Mouse (Mus musculus) kidney, postnatal 36 days (tissue): Measurements from ENCODE around the gene Arhgap10.

Experiments used
- DNase-seq, 2 experiments: peaks; one replicate each; pipeline ENCODE4 v3.0.0; 2021 to 2022; ENCODE audit warnings: mixed read lengths in 2 of 2

Gene Arhgap10

DNA sequence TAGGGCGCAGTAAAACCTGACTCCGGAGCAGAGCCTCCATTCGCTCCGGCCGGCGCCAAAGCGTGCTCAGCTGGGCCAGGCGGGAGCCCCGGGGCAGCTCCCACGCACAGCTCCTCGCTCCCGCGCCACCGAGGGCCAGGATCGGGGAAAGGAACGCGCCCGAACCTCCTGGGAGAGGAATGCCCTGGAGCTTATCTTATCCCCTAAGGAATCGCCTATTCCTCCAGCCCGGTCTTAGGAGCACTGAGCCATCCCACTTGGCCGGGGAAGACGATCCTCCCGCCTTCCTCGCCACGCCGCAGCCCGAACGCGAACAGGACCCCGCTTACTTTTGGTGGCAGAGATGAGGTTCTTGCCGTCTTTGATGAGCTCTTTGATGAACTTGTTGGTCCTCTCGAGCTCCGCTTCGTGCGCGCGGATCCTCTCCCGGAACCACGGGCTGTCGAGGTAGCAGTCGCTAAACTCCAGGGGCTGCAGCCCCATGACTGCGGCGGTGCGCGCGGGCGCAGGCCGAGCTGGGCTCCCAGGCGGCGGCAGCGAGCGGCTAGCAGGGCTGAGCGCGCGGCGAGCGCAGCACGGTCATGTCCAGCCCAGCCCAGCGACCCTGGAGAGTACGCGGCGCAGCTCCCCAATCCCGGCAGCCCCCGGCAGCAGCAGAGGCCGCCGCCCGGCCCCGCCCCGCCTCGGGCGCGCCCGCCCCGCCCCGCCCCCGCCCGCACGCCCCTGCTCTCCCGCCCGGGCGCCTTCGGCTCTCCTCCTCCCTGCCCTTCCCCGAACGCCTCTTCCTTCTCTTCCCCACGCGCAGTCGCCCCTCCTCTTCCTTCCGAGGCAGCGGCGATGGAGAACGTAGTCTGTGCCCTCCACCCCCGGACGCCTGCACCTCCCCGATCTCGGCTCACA is at the start of gene Arhgap10:
TSS of gene Arhgap10 (minus strand) at position 653 of the 900 bp plus-strand sequence.
- DNase-seq = peak; percentile 90 to 92

DNA sequence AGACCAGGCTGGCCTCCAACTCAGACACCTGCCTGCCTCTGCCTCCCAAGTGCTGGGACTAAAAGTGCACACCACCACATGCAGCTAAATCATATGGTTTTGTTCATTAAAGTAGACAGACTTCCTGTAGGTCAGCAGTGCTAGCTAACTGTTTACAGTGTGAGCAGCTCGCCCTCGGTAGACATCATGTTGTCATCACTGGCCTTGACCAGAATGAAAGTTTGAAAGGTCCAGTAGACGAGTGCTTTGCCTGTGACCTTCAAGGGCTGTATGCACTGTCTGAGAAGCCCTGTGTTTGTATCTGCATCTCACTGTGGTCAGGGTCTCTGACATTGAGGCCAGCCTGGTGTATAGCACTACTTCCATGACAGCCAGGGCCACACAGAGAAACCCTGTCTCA is 43.7 kb upstream of the Arhgap10 start:
- DNase-seq = no peak

DNA sequence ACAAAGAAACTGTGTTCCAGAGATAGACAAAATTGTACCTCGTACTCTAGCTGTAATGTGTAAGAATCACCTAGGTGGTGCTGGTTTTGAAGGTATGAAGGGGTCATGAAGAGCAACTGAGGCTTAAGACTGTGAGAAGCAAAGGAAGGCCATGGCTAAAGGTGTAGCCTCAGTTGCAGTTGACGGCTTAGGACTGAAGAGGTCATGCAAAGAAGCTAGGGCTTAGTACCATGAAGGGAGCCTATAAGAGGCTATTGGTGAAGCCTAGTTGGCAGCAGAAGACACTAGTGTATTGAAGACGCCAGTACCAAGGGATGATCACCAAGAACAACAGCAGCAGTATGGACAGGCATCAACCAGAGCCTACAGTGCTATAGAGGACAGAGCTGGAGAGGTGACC is 34.7 kb upstream of the Arhgap10 start:
- no peak for DNase-seq

DNA sequence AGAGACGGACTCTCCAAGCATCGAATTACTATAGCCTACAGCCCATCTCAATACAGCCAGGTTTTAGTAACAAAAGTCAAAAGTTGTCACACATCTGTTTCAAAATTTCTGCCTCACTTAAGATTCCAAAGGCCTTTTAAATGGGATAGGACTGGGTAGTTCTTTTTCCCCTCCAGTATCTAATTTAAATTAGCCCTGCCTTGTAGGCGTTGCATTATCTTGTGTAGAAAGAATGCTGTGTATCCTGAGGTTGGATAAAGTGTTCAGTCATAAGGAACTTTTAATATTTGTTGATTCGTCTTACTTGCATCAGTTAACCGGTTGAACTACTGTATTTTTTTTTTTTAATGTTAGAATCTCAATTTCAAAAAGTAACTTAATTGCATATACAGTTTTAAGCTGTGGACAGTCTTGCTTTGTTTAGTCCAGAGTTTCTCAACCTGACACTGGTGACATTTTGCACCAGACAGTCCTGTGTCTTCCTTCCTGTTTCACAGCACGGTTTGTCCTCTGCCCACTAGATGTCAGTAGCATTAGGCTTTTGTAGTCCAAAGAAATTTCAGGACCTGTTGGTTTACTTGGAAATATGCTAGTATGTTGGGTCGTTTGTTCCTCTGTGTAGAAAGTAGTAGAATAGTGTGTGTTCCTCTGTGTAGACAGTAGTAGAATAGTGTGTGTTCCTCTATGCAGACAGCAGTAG is 32.3 kb upstream of the Arhgap10 start:
- DNase-seq = peak; percentile 61 to 63

DNA sequence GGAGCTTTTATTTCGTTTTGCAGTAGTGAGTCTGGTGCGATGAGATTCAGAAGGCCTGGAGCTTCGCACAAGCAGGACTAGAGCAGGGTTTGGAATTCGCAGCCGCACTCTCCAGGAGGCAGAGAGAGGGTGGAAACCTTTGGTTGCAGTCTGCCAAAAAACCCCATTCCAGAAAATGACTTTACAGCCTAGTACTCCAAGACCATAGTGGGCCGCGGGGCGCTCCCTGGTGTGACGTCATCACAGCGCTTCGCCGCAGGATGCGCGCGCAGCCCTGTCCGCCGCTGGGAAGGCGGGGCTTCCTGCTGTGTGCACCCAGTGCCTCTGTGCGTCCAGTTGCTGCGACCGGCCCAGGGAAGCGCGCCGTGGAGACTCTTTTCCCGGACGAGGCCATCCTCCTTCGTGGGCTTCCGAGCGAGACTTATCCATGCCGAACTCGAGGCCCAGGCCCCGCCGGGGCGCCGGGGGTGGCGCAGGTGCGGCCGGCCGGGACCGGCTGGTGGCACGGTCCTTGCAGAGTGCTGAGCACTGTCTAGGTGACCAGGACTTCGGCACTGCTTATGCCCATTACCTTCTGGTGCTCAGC is 31.5 kb upstream of the Arhgap10 start, which contains the start of gene Prmt9:
TSS of gene Prmt9 (plus strand) at position 277 of the 586 bp plus-strand sequence.
- DNase-seq = peak; percentile 93 to 96

DNA sequence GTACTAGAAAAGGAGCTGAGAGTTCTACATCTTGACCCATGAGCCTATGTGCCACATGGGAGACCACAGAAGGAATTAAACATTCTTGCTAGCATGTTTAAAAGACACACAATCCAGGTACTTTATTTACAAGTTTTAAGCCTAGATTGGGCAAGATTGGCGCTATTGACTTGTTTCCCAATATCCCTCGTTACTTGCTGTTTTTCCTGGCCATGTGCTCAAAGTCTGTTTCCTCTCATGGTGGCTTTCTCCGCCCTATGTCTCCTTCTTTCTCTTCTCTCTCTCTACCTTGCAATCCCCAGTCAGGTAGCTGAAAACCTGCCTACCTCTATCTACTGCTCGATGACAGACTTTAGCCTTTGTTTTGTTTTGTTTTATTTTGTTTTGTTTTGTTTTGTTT is 27.9 kb upstream of the Arhgap10 start:
- DNase-seq = no peak

DNA sequence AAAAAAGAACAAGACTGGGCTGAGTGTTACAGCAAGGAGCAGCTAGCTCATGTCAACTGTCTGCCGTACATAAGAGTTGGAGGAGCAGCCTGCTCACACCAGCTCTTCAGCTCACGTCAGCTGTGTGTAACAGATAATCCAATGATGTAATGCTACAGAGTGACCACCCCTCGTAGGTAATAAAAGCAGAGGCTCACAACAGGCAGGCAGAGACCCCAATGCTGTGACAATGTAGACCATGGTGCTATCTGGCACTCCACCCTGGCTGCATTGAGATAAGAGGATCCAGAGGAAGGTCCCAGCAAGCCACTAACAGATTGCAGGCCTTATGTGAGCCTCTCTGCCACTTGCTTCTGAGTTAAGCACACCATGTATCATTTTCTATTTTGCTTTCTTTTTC is 26.7 kb upstream of the Arhgap10 start:
- DNase-seq = no peak

DNA sequence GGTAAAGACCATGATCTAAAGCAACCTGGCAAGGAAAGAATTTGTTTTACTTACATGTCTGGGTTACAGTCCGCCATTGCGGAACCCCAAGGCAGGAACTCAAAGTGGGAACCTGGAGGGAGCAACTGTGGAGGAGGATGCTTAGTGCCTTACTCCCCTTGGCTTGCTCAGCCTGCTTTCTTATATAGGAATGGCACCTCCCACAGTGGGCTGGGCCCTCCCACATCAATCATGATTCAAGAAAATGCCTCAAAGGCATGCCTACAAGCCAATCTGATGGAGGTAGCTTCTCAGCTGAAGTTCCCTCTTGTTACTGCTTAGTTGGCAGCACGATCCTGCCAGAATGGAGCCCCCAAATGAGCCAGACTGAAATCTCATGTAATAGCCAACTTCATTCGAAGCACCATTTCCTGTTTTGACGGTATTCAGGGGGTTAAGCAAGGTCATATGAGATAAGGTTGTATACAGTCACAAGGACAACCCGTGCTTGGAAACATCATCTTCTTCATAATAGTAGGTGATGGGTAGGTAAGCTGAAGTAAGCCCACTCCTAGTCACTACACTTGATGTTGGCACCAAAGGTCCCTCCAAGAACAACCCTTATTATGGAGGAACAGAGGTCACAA is 25.5 kb upstream of the Arhgap10 start:
- DNase-seq = no peak

DNA sequence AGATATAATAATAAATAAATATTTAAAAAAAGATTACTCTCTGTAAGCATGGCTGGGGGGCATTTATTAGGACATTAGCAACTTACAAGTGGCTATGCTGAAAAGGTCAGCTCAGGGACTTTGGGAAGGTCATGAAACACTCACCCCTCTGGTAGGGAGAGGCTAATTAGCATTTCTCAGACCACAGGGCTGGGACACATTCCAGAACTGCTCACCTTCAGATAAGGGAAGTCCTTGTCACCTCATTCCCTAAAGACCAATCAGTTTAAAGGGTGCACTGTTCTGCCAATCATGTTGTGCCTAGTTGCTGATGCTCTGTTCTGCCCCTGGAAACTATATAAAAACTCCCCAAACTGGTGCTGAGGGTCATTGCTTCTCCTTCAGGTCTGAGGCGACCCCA is 20.5 kb upstream of the Arhgap10 start:
- DNase-seq = no peak

DNA sequence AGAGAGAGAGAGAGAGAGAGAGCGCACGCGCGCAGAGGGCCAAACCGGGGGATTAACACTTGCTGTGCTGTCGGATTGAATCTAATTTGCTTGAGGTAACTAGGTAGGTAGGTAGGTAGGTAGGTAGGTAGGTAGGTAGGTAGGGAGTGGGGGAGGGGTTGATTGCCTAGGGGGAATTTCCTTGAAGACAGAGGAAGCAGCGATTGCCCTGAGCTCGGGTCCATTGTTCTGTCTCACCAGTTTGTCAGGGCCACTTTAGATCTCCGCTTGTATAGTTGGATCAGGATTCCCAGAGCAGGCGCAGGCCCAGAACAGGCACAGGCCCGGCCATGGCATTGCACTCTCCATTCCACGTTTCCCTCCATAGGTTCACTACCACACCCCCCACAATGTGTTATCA is 19.1 kb upstream of the Arhgap10 start:
- no peak for DNase-seq

DNA sequence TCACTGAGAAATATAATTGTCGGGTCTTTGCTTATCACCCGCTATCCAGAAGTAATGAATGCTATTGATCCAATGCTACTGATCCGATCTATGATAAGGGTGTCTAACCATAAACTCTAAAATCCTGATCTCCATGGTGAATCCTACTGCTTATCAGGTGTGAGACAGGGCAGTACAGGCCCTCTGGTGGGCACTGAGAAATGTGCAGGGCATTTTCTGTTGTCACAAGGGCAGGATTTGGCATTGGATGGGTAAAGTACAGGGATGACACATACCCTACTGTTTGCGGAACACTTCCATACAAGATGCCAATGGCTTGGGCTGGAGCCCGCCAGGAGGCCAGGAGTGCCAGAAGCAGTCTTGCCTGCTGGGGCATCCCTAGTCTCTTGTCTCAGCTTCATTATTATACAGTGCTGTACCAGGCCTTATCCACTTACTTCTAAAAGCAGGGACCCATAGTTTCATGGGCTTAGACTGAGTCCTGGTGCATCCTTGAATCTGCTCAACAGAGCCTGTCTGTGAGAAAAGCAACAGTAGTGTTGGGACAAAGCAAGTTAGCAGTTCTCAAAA is 17.4 kb upstream of the Arhgap10 start:
- peak; percentile 48 to 77 for DNase-seq

DNA sequence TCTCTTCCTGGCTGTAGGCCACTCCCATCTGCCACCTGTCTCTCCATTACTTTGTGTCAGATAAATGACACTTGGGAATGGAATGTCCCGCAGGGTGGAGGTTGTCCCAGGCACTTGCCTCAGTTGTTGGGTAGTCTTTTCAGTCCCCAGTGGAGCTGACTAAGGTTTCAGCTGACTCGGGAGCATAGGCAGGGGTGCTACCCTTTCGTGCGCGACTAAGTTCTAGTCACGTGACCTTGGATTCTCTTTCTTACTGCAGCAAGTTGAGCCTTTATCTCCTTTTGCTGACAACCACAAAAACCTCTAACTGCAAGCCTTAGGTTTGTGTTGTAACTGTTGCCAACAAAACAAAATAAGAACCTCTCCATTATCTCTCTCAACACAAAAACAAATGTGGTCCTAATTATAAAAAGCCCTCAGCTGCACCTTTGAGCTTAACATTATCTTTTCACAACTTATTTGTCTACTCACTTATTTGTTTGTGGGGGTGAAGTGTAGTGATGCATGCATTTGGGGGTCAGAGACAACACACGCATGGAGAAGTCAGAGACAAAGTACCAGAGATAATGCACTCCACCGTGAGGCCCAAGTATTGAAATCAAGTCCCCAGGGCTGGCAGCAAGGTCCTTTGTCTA is 16.7 kb upstream of the Arhgap10 start:
- no peak for DNase-seq

DNA sequence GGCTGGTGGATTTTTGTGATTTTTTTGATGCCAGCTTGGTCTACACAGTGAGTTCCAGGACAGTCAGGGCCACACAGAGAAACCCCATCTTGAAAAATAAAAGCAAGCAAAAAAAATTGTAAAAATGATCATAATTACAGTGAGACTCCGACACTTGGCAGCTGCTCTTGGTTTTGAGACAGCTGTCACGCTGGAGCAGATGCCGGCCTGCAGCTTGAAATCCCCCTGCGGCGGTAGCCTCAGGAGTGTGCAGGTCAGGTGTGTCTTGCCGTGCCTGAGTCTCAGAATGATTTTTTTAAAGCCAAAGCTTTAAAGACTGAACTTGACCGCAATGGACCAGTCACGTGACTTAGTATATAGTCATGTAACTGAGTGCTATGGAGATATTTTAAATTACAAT is 8.4 kb upstream of the Arhgap10 start:
- DNase-seq = no peak

DNA sequence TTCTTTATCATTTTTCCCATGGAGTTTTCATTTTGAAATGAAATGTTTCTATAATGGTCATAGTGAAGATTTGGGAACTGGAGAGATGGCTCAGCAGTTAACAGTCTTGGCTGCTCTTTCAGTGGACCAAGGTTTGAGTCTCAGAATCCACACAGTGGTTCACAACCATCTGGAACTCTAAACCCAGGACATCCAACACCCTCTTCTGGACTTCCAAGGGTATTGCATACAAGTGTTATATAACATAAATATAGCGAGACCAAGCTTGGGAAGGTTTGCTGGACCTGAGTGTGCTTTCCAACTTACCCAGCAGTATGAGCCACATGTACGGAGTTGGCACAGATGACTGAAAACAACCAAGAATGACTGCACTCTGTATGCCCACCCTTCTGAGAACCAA is 7.2 kb upstream of the Arhgap10 start:
- no peak for DNase-seq

DNA sequence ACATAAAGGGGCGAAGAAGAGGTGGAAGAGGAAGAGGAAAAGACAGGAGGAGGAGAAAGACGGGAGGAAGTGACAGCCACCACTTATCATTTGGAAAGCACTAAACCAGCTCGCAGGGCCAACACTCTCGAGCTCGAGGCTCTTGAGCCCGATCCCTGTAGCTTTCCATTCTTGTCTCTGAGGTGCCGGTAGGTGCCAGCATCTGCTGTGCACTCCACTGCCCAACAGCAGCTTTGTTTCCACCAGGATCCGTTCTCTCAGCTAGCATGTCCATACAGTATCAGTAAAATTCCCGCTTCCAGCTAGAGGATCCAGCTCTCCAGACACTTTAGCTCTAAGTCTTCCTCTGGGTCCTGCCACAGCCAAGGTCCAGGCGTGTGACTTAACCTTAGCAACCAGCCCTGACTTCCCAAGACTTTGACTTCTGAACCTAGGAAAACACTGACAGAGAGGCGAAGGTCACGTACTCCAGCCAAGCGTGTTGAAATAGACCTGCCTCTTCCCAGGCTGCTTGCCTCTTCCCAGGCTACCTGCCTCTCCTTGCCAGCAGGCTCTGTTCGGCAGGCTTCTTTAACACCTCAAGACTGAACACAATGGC is 6.4 kb upstream of the Arhgap10 start:
- DNase-seq = peak; percentile 74 to 89

DNA sequence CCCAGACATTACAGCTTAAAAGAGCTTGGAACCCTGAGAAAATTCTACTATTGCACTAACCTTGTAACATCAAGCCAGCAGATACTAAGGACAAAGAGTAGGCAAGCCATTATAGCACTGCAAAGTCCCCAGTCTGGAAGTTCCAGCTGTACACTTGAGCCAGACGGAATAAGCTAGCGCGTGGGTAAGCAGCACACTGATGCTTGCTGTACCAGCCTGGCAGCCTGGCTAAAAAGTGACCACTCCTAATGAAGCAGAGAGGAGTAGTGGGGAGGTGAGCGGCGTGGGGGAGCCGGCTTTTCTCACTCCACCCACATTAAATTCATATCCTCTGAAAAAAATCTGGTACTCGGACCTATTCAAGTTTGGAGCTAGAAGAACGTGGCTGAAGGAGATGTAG is 5.2 kb upstream of the Arhgap10 start:
- peak in 1 of 2 experiments; percentile 49 for DNase-seq

DNA sequence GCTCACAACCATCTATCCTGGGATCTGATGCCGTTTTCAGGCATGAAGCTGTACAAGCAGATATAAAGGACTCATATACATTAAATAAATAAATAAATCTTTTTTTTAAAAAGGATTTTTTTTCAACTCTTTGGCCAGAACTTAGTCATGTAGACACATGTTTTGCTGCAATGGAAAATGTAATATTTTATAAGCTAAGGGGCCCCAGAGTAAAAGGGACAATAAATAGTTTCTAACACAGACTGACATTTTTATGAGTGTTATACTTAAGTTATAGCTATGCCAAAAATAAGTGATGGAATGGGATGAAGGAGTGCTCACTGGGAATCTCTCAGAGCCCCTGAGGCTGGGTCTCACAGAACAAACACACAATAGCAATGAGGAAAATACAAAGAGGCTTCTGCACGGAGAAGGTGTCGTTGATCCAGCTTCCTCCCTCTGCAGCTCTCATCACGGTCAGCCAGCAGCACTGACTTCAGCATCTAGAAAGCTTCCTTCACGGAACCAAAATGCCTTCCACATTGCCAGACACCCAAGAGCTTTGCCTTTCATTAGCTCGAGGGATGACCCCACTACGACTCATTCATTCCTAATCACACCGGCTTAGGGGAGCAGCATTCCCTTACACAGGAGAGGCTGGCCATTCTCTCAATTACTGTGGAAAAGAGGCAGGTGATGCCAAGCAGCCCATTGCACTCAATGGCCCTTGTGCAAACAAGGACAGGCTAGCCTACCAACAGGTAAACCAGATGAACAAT is 3.5 kb upstream of the Arhgap10 start:
- DNase-seq = no peak

DNA sequence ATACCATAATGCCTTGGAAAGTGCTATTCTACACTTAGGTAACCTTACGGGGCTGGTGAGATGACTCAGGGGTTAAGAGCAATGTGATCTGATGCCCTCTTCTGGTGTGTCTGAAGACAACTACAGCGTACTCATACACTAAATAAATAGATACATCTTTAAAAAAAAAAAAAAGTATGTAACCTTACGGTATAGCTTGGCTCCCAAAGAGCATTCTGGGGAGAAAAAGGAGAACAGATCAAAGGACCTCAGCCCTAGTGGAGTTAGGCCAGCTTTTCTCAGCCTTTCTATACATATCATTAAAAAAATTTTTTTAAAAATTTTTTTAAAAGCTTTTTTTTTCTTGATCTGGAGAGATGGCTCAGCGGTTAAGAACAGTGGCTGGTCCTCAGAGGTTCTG is 2.8 kb upstream of the Arhgap10 start:
- DNase-seq = no peak

DNA sequence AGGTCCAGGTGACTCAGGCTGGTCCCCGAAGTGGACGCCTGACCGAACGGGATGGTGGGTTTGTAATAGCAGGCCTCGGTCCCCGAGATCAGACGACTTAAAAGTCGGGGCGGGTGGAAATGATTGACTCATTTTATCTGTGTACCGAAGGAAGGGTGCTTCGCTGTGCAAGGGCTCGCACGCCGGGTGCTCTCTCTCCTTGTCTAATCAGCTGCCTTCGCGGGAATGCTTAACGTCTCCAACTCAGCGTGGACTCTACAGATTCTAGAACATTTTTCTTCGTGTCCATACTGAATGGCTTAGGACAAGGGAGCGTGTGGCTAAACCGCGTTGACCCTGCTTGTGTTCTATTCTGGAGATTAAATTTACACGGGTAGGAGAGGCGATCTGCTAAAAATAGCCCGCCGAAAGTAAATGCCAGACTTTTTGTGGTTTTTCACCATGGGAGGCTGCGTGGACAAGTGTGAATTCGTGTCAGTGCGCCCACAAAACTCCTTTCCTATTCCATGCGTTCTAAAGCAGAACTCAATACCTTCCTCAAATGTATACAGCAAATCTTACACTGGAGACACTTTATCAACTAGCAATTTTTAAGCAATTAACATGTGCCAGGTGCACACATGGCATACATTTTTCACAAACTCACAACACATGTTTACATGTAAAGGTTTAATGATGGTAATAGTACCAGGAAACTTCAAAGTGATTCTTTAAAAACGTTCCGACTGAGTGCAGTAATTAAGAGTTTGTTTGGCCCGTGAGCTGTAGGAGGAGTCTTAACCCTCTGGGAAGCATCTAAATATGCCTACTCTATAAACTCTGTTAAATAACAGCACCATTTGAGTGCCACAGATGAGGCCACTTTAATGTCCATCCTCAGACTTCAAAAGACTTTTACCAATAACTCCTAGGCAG is 705 bp upstream of the Arhgap10 start:
- no peak for DNase-seq

DNA sequence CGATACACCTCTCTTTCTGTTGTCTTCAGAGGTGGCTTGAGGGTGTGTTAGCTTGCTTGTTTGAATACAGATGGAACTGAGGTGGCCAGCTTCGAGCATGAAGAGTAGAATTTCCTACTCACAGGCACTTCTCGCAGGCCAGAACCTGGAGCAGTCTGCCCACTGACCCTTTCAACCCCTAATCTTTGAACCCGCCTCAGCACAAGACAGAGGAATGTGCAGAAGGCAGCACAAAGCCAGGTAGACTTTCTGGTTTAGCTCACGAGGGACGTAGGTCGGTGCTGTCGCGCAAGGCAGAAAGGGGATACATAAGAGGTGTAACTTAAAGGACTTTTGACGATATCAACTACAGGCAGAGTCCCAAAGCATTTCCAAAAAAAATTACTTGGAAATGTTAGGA is 908 bp downstream of the Arhgap10 start:
- peak; percentile 76 to 86 for DNase-seq
